Mouse (Mus musculus): Measurements from ENCODE around the gene Katnal1.
A peak's percentile ranks its signal among the peaks of the same experiment; 100 is the strongest.

The Katnal1 gene

GRCm38 (mm10) chr5:148879218-148879617, 49.9 kb downstream of the Katnal1 start:
- DNase-seq = peak in 1 of 2 experiments; percentile 19

GRCm38 (mm10) chr5:148873116-148873515, 56.0 kb downstream of the Katnal1 start:
- no peak for DNase-seq

GRCm38 (mm10) chr5:148869583-148869982, 59.5 kb downstream of the Katnal1 start:
- DNase-seq = no peak

GRCm38 (mm10) chr5:148867766-148868165, 61.4 kb downstream of the Katnal1 start:
- no peak for DNase-seq

GRCm38 (mm10) chr5:148867171-148867570, 61.9 kb downstream of the Katnal1 start:
- no peak for DNase-seq

- DNase-seq = no peak
Observed at GRCm38 (mm10) chr5:148866571-148866970, 62.5 kb downstream of the Katnal1 start.

GRCm38 (mm10) chr5:148863409-148863808, 65.7 kb downstream of the Katnal1 start:
- DNase-seq = no peak

GRCm38 (mm10) chr5:148862853-148863252, 66.3 kb downstream of the Katnal1 start:
- no peak for DNase-seq

GRCm38 (mm10) chr5:148862136-148862535, 67.0 kb downstream of the Katnal1 start:
- no peak for DNase-seq

GRCm38 (mm10) chr5:148857522-148857921, 71.6 kb downstream of the Katnal1 start:
- DNase-seq = no peak

- no peak for DNase-seq
Observed at GRCm38 (mm10) chr5:148855047-148855446, 74.1 kb downstream of the Katnal1 start.

- DNase-seq = no peak
Observed at GRCm38 (mm10) chr5:148854166-148854565, 75.0 kb downstream of the Katnal1 start.

- no peak for DNase-seq
Observed at GRCm38 (mm10) chr5:148849516-148849915, 79.6 kb downstream of the Katnal1 start.

- no peak for DNase-seq
Observed at GRCm38 (mm10) chr5:148847032-148847431, 82.1 kb downstream of the Katnal1 start.

- DNase-seq = no peak
Observed at GRCm38 (mm10) chr5:148837069-148837468, 92.1 kb downstream of the Katnal1 start.

- DNase-seq = peak; percentile 78 to 84
Observed at GRCm38 (mm10) chr5:148831596-148832257, 97.4 kb downstream of the Katnal1 start.

GRCm38 (mm10) chr5:148831141-148831547, 98.0 kb downstream of the Katnal1 start:
- DNase-seq = no peak

- no peak for DNase-seq
Observed at GRCm38 (mm10) chr5:148825732-148826131, 103.4 kb downstream of the Katnal1 start.

GRCm38 (mm10) chr5:148822772-148823171, 106.3 kb downstream of the Katnal1 start:
- no peak for DNase-seq

Data from cerebellum, postnatal 25 days (tissue).